Mouse (Mus musculus) naive thymus-derived CD4-positive, alpha-beta T cell, adult 5 months (primary cell): Measurements from ENCODE around the gene Epb41l2. TPM values are rescaled to one million over a fixed set of nuclear protein-coding genes. Genes with fewer than 3 reads are reported as not detected.

Source experiments
- polyA plus RNA-seq: library from polyadenylated mRNA; unstranded; fragments of 100-300 nt; shearing (Covaris generic); gene quantifications from one replicate; pipeline ENCODE4 v1.2.1, GENCODE M21; 2017

Gene Epb41l2
- 46.8 TPM for polyA plus RNA-seq

DNA sequence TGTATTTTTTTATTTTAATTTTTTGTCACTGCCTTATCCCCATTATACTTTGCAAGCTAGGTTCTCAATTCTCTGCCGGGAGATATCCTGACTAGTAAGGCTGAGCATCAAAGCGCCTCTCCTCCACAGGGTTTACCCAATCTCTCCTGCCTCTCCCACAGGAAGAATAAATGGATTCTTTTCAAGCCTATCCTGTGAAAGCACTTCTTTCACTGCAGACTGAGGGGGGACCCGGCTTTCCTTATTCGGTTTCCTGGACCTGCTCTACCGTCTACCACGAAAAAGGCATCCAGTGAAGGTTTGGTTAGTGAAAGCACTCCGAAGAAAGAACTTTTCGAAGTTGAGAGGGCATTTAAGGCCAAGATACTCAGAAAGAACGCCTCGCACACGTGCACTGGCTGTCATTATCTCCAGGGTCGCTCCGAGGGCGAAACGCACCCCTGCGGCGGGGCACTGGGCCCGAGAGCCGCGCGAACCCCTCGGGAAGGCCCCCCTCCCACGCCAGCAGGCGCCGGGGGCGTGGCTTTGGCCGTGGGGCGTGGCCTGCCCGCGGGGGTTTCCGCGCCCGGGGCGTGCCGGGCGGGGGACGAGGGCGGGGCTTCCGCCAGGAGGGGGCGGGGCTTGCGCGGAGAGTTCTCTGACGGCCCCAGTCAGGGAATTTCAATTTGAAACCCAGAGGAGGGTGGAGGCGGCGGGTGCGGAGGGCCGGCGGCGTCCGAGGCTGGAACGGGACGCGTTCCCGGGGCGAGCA is at the start of gene Epb41l2:
Gene Epb41l2, plus strand, starts transcription at position 591 of the 751 bp plus-strand sequence.

GRCm38 (mm10) chr10:25535891-25536331 is 176.3 kb downstream of the Epb41l2 start, which contains the start of gene Smlr1:
Gene Smlr1 (minus strand): TSS chr10:25536267.

Other genes starting within 250 kb of the Epb41l2 start
- 3.5 TPM for gene Akap7, start 51.9 kb upstream of the Epb41l2 start, polyA plus RNA-seq
- gene Smlr1, start 176.5 kb downstream of the Epb41l2 start, polyA plus RNA-seq, result not detected